Mouse (Mus musculus): ENCODE measurements around the gene Gm3460.
"Not testable (repeated sequence)": the region's sequence is repeated elsewhere in the genome, so short reads cannot be mapped to it uniquely, and the experiment has no call there.

- TF ChIP-seq CTCF (IDR thresholded peaks at IDR 0.05; ENCODE audit: control insufficient read depth, insufficient read depth, low read length); POLR2A (IDR thresholded peaks at IDR 0.05; ENCODE audit: borderline replicate concordance, control insufficient read depth, low read depth, low read length): not testable (repeated sequence)
Measured at GRCm38 (mm10) chr14:6604551-6604950, 17.7 kb downstream of the Gm3460 start.
